Mouse (Mus musculus) right cerebral cortex, postnatal 25 days (tissue): ENCODE data around the gene Nacc1.
"Not testable (repeated sequence)": the region's sequence is repeated elsewhere in the genome, so short reads cannot be mapped to it uniquely, and the experiment has no call there.

ENCODE experiments used
- DNase-seq: peaks from one replicate; pipeline ENCODE4 v3.0.0; 2022

Gene Nacc1

GRCm38 (mm10) chr8:84637946-84638554 is 49.6 kb downstream of the Nacc1 start:
- no peak for DNase-seq

- DNase-seq: no peak
Observed at GRCm38 (mm10) chr8:84636051-84636691, 51.5 kb downstream of the Nacc1 start.

GRCm38 (mm10) chr8:84635397-84636050 is 52.1 kb downstream of the Nacc1 start:
- DNase-seq: no peak

- DNase-seq: no peak
Observed at GRCm38 (mm10) chr8:84634849-84635304, 52.8 kb downstream of the Nacc1 start.

- DNase-seq: no peak
Observed at GRCm38 (mm10) chr8:84633841-84634584, 53.6 kb downstream of the Nacc1 start.

- no peak for DNase-seq
Observed at GRCm38 (mm10) chr8:84631813-84632212, 55.8 kb downstream of the Nacc1 start.

GRCm38 (mm10) chr8:84630145-84630544 is 57.5 kb downstream of the Nacc1 start:
- DNase-seq: no peak

- no peak for DNase-seq
Observed at GRCm38 (mm10) chr8:84629586-84629985, 58.1 kb downstream of the Nacc1 start.

GRCm38 (mm10) chr8:84623425-84623824 is 64.2 kb downstream of the Nacc1 start:
- not testable (repeated sequence) for DNase-seq

- no peak for DNase-seq
Observed at GRCm38 (mm10) chr8:84621102-84621625, 66.5 kb downstream of the Nacc1 start.
